Mouse (Mus musculus): ENCODE data around the gene Mrpl46. TPM values are rescaled to one million over a fixed set of nuclear protein-coding genes. Genes with fewer than 3 reads are reported as not detected.
A peak's percentile ranks its signal among the peaks of the same experiment; 100 is the strongest.

Gene Mrpl46
- polyA plus RNA-seq, 1 experiment from 2014 or later = 55.9 TPM

- no peak overlapping the region for H3K4me2 ChIP-seq (ENCODE audit: low read length)
- H3K4me1 ChIP-seq (ENCODE audit: control insufficient read depth, insufficient read depth, low read length) = no peaks in the 10 kb centered on the region
- no peak overlapping the region for H3K27ac ChIP-seq (replicated peaks; ENCODE audit: low read depth, low read length)
- peak; percentile 3 for DNase-seq
- H3K4me3 ChIP-seq (replicated peaks; ENCODE audit: low read depth, low read length) = no peak overlapping the region
- no peak for ATAC-seq (ENCODE audit: low FRiP score, low TSS enrichment)
- WGBS = 56% methylated on average over 8 of the region's 8 CpGs
- no peak overlapping the region for H3K9ac ChIP-seq (replicated peaks; ENCODE audit: low read length)
- H3K9me3 ChIP-seq (ENCODE audit: control insufficient read depth, low read length) = no peaks in the 10 kb centered on the region
- H3K36me3 ChIP-seq (ENCODE audit: control insufficient read depth, insufficient read depth, low read length) = no peaks in the 10 kb centered on the region
- no peaks in the 10 kb centered on the region for H3K27me3 ChIP-seq (ENCODE audit: control insufficient read depth, insufficient read depth, low read length)
Measured at GRCm38 (mm10) chr7:78754458-78755000, 28.8 kb downstream of the Mrpl46 start.

- Histone ChIP-seq H3K4me2 (ENCODE audit: low read length) (no peak overlapping the region), H3K27me3 (ENCODE audit: control insufficient read depth, insufficient read depth, low read length) (no peaks in the 10 kb centered on the region), H3K9ac (replicated peaks; ENCODE audit: low read length) (no peak overlapping the region), H3K9me3 (ENCODE audit: control insufficient read depth, low read length) (no peaks in the 10 kb centered on the region), H3K36me3 (ENCODE audit: control insufficient read depth, insufficient read depth, low read length) (no peaks in the 10 kb centered on the region), H3K4me3 (replicated peaks; ENCODE audit: low read depth, low read length) (no peak overlapping the region), H3K4me1 (ENCODE audit: control insufficient read depth, insufficient read depth, low read length) (no peaks in the 10 kb centered on the region), H3K27ac (replicated peaks; ENCODE audit: low read depth, low read length) (no peak overlapping the region)
- DNase-seq (no peak), ATAC-seq (ENCODE audit: low FRiP score, low TSS enrichment) (no peak)
- WGBS = 70% methylated on average over 7 of the region's 7 CpGs
Measured at GRCm38 (mm10) chr7:78753752-78754457, 29.4 kb downstream of the Mrpl46 start.

GRCm38 (mm10) chr7:78752961-78753360 is 30.4 kb downstream of the Mrpl46 start:
- Histone ChIP-seq H3K4me3 (replicated peaks; ENCODE audit: low read depth, low read length) (no peak overlapping the region), H3K9ac (replicated peaks; ENCODE audit: low read length) (no peak overlapping the region), H3K27me3 (ENCODE audit: control insufficient read depth, insufficient read depth, low read length) (no peaks in the 10 kb centered on the region), H3K4me2 (ENCODE audit: low read length) (no peak overlapping the region), H3K4me1 (ENCODE audit: control insufficient read depth, insufficient read depth, low read length) (no peaks in the 10 kb centered on the region), H3K9me3 (ENCODE audit: control insufficient read depth, low read length) (no peaks in the 10 kb centered on the region), H3K27ac (replicated peaks; ENCODE audit: low read depth, low read length) (no peak overlapping the region), H3K36me3 (ENCODE audit: control insufficient read depth, insufficient read depth, low read length) (no peaks in the 10 kb centered on the region)
- ATAC-seq (ENCODE audit: low FRiP score, low TSS enrichment) (no peak), DNase-seq (no peak)
- 92% methylated on average over 4 of the region's 4 CpGs for WGBS

- DNase-seq (no peak), ATAC-seq (ENCODE audit: low FRiP score, low TSS enrichment) (no peak)
- H3K27ac ChIP-seq (replicated peaks; ENCODE audit: low read depth, low read length) = no peak overlapping the region
- H3K36me3 ChIP-seq (ENCODE audit: control insufficient read depth, insufficient read depth, low read length) = no peaks in the 10 kb centered on the region
- H3K9ac ChIP-seq (replicated peaks; ENCODE audit: low read length) = no peak overlapping the region
- H3K9me3 ChIP-seq (ENCODE audit: control insufficient read depth, low read length) = no peaks in the 10 kb centered on the region
- no peak overlapping the region for H3K4me3 ChIP-seq (replicated peaks; ENCODE audit: low read depth, low read length)
- no peak overlapping the region for H3K4me2 ChIP-seq (ENCODE audit: low read length)
- no peaks in the 10 kb centered on the region for H3K27me3 ChIP-seq (ENCODE audit: control insufficient read depth, insufficient read depth, low read length)
- WGBS = 78% methylated on average over 5 of the region's 5 CpGs
- H3K4me1 ChIP-seq (ENCODE audit: control insufficient read depth, insufficient read depth, low read length) = no peaks in the 10 kb centered on the region
Measured at GRCm38 (mm10) chr7:78743731-78744385, 39.5 kb downstream of the Mrpl46 start.

GRCm38 (mm10) chr7:78739351-78740000 is 43.9 kb downstream of the Mrpl46 start:
- Histone ChIP-seq H3K9ac (replicated peaks; ENCODE audit: low read length) (no peak overlapping the region), H3K4me1 (ENCODE audit: control insufficient read depth, insufficient read depth, low read length) (no peaks in the 10 kb centered on the region), H3K4me2 (ENCODE audit: low read length) (no peak overlapping the region), H3K27me3 (ENCODE audit: control insufficient read depth, insufficient read depth, low read length) (no peaks in the 10 kb centered on the region), H3K27ac (replicated peaks; ENCODE audit: low read depth, low read length) (no peak overlapping the region), H3K36me3 (ENCODE audit: control insufficient read depth, insufficient read depth, low read length) (no peaks in the 10 kb centered on the region), H3K9me3 (ENCODE audit: control insufficient read depth, low read length) (no peaks in the 10 kb centered on the region), H3K4me3 (replicated peaks; ENCODE audit: low read depth, low read length) (no peak overlapping the region)
- ATAC-seq (ENCODE audit: low FRiP score, low TSS enrichment) (no peak), DNase-seq (no peak)
- WGBS = 84% methylated on average over 8 of the region's 8 CpGs

- Histone ChIP-seq H3K36me3 (ENCODE audit: control insufficient read depth, insufficient read depth, low read length) (no peaks in the 10 kb centered on the region), H3K9me3 (ENCODE audit: control insufficient read depth, low read length) (no peaks in the 10 kb centered on the region), H3K4me2 (ENCODE audit: low read length) (no peak within 1 kb of the TSS), H3K4me1 (ENCODE audit: control insufficient read depth, insufficient read depth, low read length) (no peaks in the 10 kb centered on the region), H3K4me3 (replicated peaks; ENCODE audit: low read depth, low read length) (no peak within 1 kb of the TSS), H3K9ac (replicated peaks; ENCODE audit: low read length) (no peak within 1 kb of the TSS), H3K27ac (replicated peaks; ENCODE audit: low read depth, low read length) (no peak within 1 kb of the TSS), H3K27me3 (ENCODE audit: control insufficient read depth, insufficient read depth, low read length) (no peaks in the 10 kb centered on the region)
- ATAC-seq (ENCODE audit: low FRiP score, low TSS enrichment) = no peak
- DNase-seq = no peak
- 91% methylated on average over 5 of the region's 5 CpGs for WGBS
Measured at GRCm38 (mm10) chr7:78737614-78738210, 45.6 kb downstream of the Mrpl46 start, which contains the start of gene Ntrk3. Gene Ntrk3 (minus strand): TSS chr7:78738012.

GRCm38 (mm10) chr7:78737196-78737595 is 46.1 kb downstream of the Mrpl46 start:
- no peaks in the 10 kb centered on the region for H3K27me3 ChIP-seq (ENCODE audit: control insufficient read depth, insufficient read depth, low read length)
- no peak overlapping the region for H3K9ac ChIP-seq (replicated peaks; ENCODE audit: low read length)
- 92% methylated on average over 6 of the region's 6 CpGs for WGBS
- no peaks in the 10 kb centered on the region for H3K4me1 ChIP-seq (ENCODE audit: control insufficient read depth, insufficient read depth, low read length)
- DNase-seq (no peak), ATAC-seq (ENCODE audit: low FRiP score, low TSS enrichment) (no peak)
- no peak overlapping the region for H3K4me2 ChIP-seq (ENCODE audit: low read length)
- no peak overlapping the region for H3K4me3 ChIP-seq (replicated peaks; ENCODE audit: low read depth, low read length)
- no peak overlapping the region for H3K27ac ChIP-seq (replicated peaks; ENCODE audit: low read depth, low read length)
- H3K9me3 ChIP-seq (ENCODE audit: control insufficient read depth, low read length) = no peaks in the 10 kb centered on the region
- no peaks in the 10 kb centered on the region for H3K36me3 ChIP-seq (ENCODE audit: control insufficient read depth, insufficient read depth, low read length)

- no peaks in the 10 kb centered on the region for H3K36me3 ChIP-seq (ENCODE audit: control insufficient read depth, insufficient read depth, low read length)
- ATAC-seq (ENCODE audit: low FRiP score, low TSS enrichment) (no peak), DNase-seq (no peak)
- no peaks in the 10 kb centered on the region for H3K27me3 ChIP-seq (ENCODE audit: control insufficient read depth, insufficient read depth, low read length)
- 81% methylated on average over 8 of the region's 8 CpGs for WGBS
- no peaks in the 10 kb centered on the region for H3K9me3 ChIP-seq (ENCODE audit: control insufficient read depth, low read length)
- no peak overlapping the region for H3K27ac ChIP-seq (replicated peaks; ENCODE audit: low read depth, low read length)
- H3K4me2 ChIP-seq (ENCODE audit: low read length) = no peak overlapping the region
- no peak overlapping the region for H3K4me3 ChIP-seq (replicated peaks; ENCODE audit: low read depth, low read length)
- H3K4me1 ChIP-seq (ENCODE audit: control insufficient read depth, insufficient read depth, low read length) = no peaks in the 10 kb centered on the region
- H3K9ac ChIP-seq (replicated peaks; ENCODE audit: low read length) = no peak overlapping the region
Measured at GRCm38 (mm10) chr7:78731391-78731790, 51.9 kb downstream of the Mrpl46 start.

Data from midbrain, embryonic 14.5 days (tissue).